Mouse (Mus musculus) frontal cortex, postnatal 14 days (tissue): ENCODE data around the gene 9930111J21Rik1.
"Not testable (repeated sequence)": the region's sequence is repeated elsewhere in the genome, so short reads cannot be mapped to it uniquely, and the experiment has no call there.

Experiments
- DNase-seq, 2 experiments: peaks; one replicate each; pipeline ENCODE4 v3.0.0; 2022; ENCODE audit warnings: low spot score in 2 of 2

The 9930111J21Rik1 gene

GRCm38 (mm10) chr11:48918380-48918779 lies 60.8 kb downstream of the 9930111J21Rik1 start:
- DNase-seq, result no peak

GRCm38 (mm10) chr11:48913611-48914010 lies 65.6 kb downstream of the 9930111J21Rik1 start:
- DNase-seq, result no peak

GRCm38 (mm10) chr11:48908459-48908858 lies 70.7 kb downstream of the 9930111J21Rik1 start:
- no peak for DNase-seq

- DNase-seq, result no peak
Observed at GRCm38 (mm10) chr11:48902021-48902420, 77.2 kb downstream of the 9930111J21Rik1 start, which contains the start of gene Gm5431. Gene Gm5431 (minus strand): TSS chr11:48902214.

DNA sequence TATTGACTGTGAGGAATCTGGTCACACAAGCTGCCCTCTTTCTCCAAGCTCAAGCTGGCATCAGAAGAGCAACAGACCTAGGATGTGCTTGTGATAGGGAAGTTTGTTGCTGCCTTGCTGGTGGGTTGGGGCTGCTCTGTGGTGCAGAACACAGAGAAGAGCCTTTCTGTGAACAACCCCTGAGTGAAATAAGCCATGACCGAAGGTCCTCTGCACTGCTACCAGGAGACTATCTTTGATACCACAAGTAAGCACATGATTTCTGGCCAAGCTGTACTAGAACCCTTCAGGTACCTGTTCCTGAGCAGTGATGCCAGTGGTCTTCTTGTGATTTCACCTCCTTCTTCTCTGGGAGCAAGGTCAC lies 77.6 kb downstream of the 9930111J21Rik1 start:
- DNase-seq, result not testable (repeated sequence)

- DNase-seq, result not testable (repeated sequence)
Observed at GRCm38 (mm10) chr11:48900654-48901566, 78.3 kb downstream of the 9930111J21Rik1 start.

- no peak for DNase-seq
Observed at GRCm38 (mm10) chr11:48898812-48899431, 80.3 kb downstream of the 9930111J21Rik1 start.
